Mouse (Mus musculus) liver, embryonic 13.5 days (tissue): ENCODE results near the gene Dera. TPM values are rescaled to one million over a fixed set of nuclear protein-coding genes. Genes with fewer than 3 reads are reported as not detected.
A peak's percentile ranks its signal among the peaks of the same experiment; 100 is the strongest.
"Not testable (repeated sequence)": the region's sequence is repeated elsewhere in the genome, so short reads cannot be mapped to it uniquely, and the experiment has no call there.

Experiments
- ATAC-seq: fragments of 200-750 bp; cut with Nextera tagmentation; 2 replicates; pipeline ENCODE4 v1.8.0; 2017; ENCODE audit warnings: low read depth, mild to moderate bottlenecking, moderate number of reproducible peaks, moderate library complexity
- DNase-seq: peaks from one replicate; pipeline ENCODE4 v3.0.0; 2022
- H3K27ac ChIP-seq: fragments of 300-500 bp; sonication (generic); 2 replicates; pipeline ENCODE4 v1.5.1; 2015; ENCODE audit warnings: moderate library complexity, mild to moderate bottlenecking, inconsistent platforms
- H3K27me3 ChIP-seq: fragments of 300-500 bp; sonication (generic); 2 replicates; pipeline ENCODE4 v1.6.1; 2015; ENCODE audit warnings: mild to moderate bottlenecking, inconsistent platforms
- H3K36me3 ChIP-seq: fragments of 300-500 bp; sonication (generic); 2 replicates; pipeline ENCODE4 v1.6.1; 2015; ENCODE audit warnings: mild to moderate bottlenecking, inconsistent platforms
- H3K4me1 ChIP-seq: fragments of 300-500 bp; sonication (generic); replicated peaks from 2 replicates; pipeline ENCODE4 v1.6.1; 2015; ENCODE audit warnings: inconsistent platforms
- H3K4me2 ChIP-seq: fragments of 300-500 bp; sonication (generic); 2 replicates; pipeline ENCODE4 v1.6.1; 2015; ENCODE audit warnings: inconsistent platforms, mild to moderate bottlenecking, moderate library complexity
- H3K4me3 ChIP-seq: fragments of 300-500 bp; sonication (generic); replicated peaks from 2 replicates; pipeline ENCODE4 v1.5.1; 2015; ENCODE audit warnings: mild to moderate bottlenecking, inconsistent platforms
- H3K9ac ChIP-seq: fragments of 300-500 bp; sonication (generic); 2 replicates; pipeline ENCODE4 v1.6.1; 2015; ENCODE audit warnings: mild to moderate bottlenecking, inconsistent platforms
- H3K9me3 ChIP-seq: fragments of 300-500 bp; sonication (generic); replicated peaks from 2 replicates; pipeline ENCODE4 v1.6.1; 2016; ENCODE audit warnings: inconsistent platforms
- WGBS: fragments of 180-500 bp; shearing (Covaris S2); methylation state at CpG from one replicate; pipeline ENCODE4 v1.1.7; 2015; ENCODE audit not compliant: insufficient replicate concordance; 5-methylcytosine and 5-hydroxymethylcytosine counted together
- polyA plus RNA-seq: library from polyadenylated mRNA; unstranded; fragments of >200 nt; fragmentation: Nextera tagmentation; extraction: Ambion mirVana; gene quantifications from 2 replicates; pipeline ENCODE4 v1.2.1, GENCODE M21; 2015

Dera gene
- polyA plus RNA-seq: 53.1 and 60.9 TPM in 2 replicates

DNA sequence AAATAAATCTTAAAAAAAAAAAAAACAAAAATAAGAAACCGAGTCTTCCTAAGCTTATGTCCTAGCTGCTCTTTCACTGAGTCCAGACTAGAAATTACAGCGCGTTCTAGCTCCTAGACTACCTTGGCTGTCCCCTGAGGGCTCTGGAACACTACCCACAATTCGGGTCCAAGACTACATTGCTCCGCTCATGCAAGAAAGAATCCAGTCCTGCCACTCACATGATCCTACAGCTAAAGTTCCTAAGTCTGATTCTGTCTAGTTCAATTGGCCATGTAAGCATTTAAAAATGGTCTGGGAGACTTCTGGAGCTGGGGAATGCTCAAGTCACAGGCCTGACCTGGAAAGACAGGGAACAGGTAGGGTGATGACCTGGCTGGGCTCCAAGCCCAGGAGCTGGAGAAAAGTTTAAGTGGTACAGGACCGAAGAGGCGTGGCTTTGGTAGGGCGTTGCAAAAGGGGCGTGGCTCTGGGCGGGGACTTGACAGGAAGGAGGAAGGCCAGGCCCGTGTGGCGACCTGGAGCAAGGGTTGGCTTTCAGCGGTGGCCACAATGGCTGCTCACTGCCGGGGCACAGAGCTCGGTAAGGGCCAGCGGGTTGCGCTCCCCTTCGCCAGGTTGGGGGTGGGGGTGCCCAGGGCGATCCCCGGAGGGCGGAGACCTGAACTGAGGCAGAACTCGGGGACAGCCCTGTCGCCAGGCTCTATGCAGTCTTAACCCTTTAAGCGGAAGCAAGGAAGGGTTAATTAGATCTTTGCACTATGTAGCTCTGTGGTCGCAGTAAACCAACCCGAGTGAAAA is at the start of gene Dera:
Dera (plus strand) TSS at position 491 of the 801 bp plus-strand sequence.
- Histone ChIP-seq H3K27ac (peak within 1 kb of the TSS; percentile 82), H3K4me2 (peak within 1 kb of the TSS; percentile 71)
- peak; percentile 96 for ATAC-seq

DNA sequence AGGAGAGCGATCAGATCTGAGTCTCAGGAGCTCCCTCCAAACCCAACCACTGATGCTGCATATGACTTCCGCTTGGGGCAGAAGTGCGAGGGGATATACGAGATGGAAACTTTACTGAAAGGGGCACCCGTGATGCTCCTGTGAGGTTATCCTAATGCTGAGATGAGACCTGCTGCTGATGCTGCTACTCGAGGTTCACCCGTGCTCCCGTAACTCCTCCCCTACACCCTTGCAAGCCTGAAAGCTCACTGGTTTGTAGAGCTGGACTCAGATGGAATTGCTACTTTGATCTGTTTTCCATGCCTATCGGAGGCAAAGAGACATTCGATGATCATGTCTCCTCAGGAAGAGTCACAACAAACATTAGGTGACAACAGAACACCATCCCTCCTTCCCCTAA is 48.1 kb upstream of the Dera start:
- 0 out of 2 replicates have a peak, but pooled peaks cover 8% of the 10 kb centered on the region for H3K27me3 ChIP-seq
- DNase-seq: no peak
- H3K36me3 ChIP-seq: no peaks in the 10 kb centered on the region
- 75% methylated on average over 10 of the region's 10 CpGs for WGBS
- H3K4me3 ChIP-seq: no peak overlapping the region
- 0 out of 2 replicates have a peak, but pooled peaks cover 6% of the 10 kb centered on the region for H3K4me1 ChIP-seq
- H3K27ac ChIP-seq: no peak overlapping the region
- no peak overlapping the region for H3K9ac ChIP-seq
- no peak overlapping the region for H3K4me2 ChIP-seq
- H3K9me3 ChIP-seq: no peaks in the 10 kb centered on the region
- no peak for ATAC-seq

More for the DNA sequence above, at the start of gene Dera:
- no peaks in the 10 kb centered on the region for H3K9me3 ChIP-seq
- WGBS: 11% methylated on average over 26 of the region's 26 CpGs
- peak within 1 kb of the TSS; percentile 80 for H3K4me3 ChIP-seq
- peaks cover 25% of the 10 kb centered on the region for H3K36me3 ChIP-seq
- H3K4me1 ChIP-seq: peaks cover 14% of the 10 kb centered on the region
- DNase-seq: peak; percentile 84
- peak within 1 kb of the TSS; percentile 83 for H3K9ac ChIP-seq
- no peaks in the 10 kb centered on the region for H3K27me3 ChIP-seq

DNA sequence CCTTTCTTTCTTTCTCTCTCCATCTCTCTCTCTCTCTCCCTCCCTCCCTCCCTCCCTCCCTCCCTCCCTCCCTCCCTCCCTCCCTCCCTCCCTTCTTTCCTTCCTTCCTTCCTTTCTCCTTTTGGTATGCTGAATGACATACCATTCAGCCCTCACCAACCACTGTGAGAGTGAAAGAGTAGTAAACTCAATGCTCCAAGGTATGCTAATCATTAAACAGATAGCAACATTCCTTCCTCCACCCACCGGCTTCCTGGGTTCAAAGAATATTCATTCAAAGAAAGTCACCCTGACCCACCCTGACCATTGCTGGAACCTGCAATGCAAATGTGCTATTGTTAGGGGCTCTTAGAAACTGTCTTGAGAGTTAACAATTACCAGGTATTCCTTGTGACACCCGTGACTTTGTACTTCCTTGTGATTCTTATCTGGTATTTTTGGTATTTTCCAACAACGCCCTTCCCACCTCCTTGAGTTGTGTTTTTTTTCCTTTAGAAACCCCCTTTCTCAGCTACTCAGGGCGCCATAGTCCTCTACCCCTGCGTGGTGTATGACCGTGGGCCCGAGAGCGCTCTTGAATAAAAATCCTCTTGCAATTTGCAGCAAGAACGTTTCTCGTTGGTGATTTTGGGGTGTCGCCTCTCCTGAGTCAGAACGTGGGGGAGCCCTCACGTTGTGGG is 45.5 kb upstream of the Dera start:
- WGBS: 70% methylated on average over 13 of the region's 13 CpGs
- not testable (repeated sequence) for H3K4me3 ChIP-seq, H3K36me3 ChIP-seq, H3K9me3 ChIP-seq, H3K4me2 ChIP-seq, H3K27me3 ChIP-seq, DNase-seq, ATAC-seq, H3K27ac ChIP-seq, H3K9ac ChIP-seq
- H3K4me1 ChIP-seq: 0 out of 2 replicates have a peak, but pooled peaks cover 13% of the 10 kb centered on the region

DNA sequence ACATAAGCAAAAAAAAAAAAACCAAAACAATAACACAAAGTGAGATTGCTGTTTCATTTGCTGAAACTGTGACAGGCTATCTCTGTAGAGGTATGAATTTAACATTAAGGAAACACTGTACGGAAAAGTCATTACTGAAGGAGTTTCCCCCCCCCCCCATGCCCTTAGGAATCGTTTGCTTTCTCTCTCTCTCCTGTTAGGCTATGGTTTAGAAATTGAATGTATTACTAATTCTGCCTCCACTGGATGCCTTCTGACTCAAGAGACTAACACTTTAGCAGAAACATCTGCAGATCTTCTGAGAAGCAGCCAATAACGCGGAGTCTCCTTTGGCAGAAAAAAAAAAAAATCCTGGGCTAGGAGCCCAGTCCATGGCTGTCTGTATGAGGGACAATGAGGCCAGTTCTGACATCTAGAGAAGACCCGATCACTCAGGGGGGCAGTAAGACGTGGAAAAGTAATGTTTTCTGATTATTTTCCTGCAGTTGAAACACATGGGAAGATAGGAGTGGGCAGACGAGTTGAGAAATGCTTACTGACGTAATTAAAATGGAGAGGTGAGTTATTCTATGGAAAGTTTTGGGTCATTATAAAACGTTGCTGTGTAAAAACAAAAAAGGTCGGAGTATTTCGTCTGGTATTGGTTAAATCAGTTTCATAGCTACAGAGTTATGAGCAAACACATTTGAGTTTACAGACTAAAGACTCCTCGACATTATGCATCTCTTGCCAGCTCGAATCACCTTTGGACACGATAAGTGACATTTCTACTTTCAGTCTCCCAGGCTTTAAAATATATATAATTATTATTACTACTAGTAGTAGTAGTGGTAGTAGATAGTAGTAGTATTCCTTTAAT is 43.9 kb upstream of the Dera start:
- H3K4me2 ChIP-seq: no peak overlapping the region
- no peak overlapping the region for H3K27ac ChIP-seq
- ATAC-seq: no peak
- DNase-seq: no peak
- H3K27me3 ChIP-seq: 0 out of 2 replicates have a peak, but pooled peaks cover 8% of the 10 kb centered on the region
- H3K4me1 ChIP-seq: 0 out of 2 replicates have a peak, but pooled peaks cover 7% of the 10 kb centered on the region
- WGBS: 69% methylated on average over 14 of the region's 14 CpGs
- no peaks in the 10 kb centered on the region for H3K36me3 ChIP-seq
- H3K4me3 ChIP-seq: no peak overlapping the region
- H3K9ac ChIP-seq: no peak overlapping the region
- no peaks in the 10 kb centered on the region for H3K9me3 ChIP-seq

DNA sequence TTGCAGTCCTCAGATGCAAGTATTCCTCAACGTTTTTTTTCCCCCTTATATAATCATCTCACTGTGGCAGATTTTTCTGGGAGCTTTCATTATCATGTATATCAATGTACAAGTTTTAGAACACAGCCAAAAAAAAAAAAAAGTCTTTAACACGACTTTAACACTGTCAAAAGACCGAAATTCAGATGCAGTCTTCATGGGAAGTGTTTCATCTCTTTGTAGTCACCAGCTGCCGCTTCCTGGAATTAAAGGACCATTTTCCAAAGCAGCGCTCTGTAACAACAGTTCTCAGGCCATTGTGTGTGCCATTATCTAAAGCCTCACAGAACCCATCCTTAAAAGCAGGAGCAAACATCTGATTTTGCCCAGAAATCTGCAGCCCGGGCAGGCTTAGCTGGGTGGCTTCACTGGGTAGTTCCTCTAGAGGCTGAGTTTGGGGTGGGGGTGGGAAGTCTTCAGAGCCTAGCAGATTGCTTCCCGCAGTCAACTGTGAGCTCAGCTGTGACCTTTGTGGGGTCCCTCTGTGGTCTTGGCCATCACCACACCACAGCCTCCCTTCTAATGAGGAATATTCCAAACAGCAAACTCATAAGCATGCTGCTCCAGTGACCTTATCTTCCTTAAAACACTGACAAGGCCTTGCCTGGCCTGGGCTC is 41.6 kb upstream of the Dera start:
- WGBS: 45% methylated on average over 7 of the region's 7 CpGs

DNA sequence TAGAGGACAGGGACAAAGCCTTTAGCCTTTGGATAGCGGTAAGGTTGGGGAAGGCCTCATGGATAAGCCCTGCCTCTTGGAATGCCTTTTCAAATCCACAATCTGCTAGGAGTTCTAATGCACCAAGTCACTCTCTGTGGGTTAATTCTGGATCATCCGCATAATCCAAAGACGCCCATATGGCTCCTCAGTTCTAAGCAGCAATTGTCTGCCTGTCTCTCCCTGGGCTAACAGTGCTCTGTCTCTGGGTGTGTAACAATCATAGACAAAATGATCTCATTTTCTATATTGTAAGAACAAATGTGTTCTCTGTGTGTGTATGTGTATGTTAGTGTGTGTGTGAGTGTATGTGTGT is 41.1 kb upstream of the Dera start:
- WGBS: 80% methylated on average over 3 of the region's 3 CpGs
- no peaks in the 10 kb centered on the region for H3K36me3 ChIP-seq
- peaks cover 13% of the 10 kb centered on the region; the same call in 1 of the 2 replicates for H3K4me1 ChIP-seq
- no peaks in the 10 kb centered on the region for H3K27me3 ChIP-seq
- no peak overlapping the region for H3K4me2 ChIP-seq
- no peak overlapping the region for H3K4me3 ChIP-seq
- no peak overlapping the region for H3K27ac ChIP-seq
- DNase-seq (no peak), ATAC-seq (no peak)
- no peaks in the 10 kb centered on the region for H3K9me3 ChIP-seq
- no peak overlapping the region for H3K9ac ChIP-seq

More for the DNA sequence above, 41.6 kb upstream of the Dera start:
- no peak overlapping the region for H3K27ac ChIP-seq
- no peak overlapping the region for H3K4me2 ChIP-seq
- no peak overlapping the region for H3K4me3 ChIP-seq
- DNase-seq (no peak), ATAC-seq (no peak)
- no peaks in the 10 kb centered on the region for H3K9me3 ChIP-seq
- H3K4me1 ChIP-seq: peaks cover 13% of the 10 kb centered on the region; the same call in 1 of the 2 replicates
- H3K36me3 ChIP-seq: no peaks in the 10 kb centered on the region
- H3K9ac ChIP-seq: no peak overlapping the region
- 0 out of 2 replicates have a peak, but pooled peaks cover 2% of the 10 kb centered on the region for H3K27me3 ChIP-seq

DNA sequence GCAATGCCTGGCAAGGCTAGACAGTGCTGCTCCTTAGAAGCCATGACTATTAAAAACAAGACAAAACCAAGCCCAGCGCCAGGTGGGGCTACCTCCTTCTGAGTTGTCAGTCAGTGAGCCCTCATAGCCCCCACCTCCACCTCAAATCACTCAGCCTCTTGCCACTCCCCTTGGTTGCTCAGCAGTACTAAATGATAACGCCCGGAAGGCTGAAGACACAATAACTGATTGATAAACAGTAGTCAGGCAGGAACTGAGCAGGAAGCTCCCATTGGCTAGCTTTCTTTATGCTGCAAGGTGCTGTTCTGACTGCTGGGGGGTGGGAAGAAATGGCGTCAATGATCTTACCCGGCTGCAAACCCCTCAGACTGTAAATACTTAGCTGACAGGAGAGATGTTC is 37.5 kb upstream of the Dera start:
- Histone ChIP-seq H3K36me3 (no peaks in the 10 kb centered on the region), H3K9me3 (no peaks in the 10 kb centered on the region), H3K4me2 (no peak overlapping the region), H3K4me1 (peaks cover 13% of the 10 kb centered on the region; the same call in 1 of the 2 replicates), H3K27ac (no peak overlapping the region), H3K9ac (no peak overlapping the region), H3K4me3 (no peak overlapping the region), H3K27me3 (no peaks in the 10 kb centered on the region)
- DNase-seq (no peak), ATAC-seq (peak; percentile 48; the same call in 1 of the 2 replicates)
- WGBS: 26% methylated on average over 5 of the region's 5 CpGs

DNA sequence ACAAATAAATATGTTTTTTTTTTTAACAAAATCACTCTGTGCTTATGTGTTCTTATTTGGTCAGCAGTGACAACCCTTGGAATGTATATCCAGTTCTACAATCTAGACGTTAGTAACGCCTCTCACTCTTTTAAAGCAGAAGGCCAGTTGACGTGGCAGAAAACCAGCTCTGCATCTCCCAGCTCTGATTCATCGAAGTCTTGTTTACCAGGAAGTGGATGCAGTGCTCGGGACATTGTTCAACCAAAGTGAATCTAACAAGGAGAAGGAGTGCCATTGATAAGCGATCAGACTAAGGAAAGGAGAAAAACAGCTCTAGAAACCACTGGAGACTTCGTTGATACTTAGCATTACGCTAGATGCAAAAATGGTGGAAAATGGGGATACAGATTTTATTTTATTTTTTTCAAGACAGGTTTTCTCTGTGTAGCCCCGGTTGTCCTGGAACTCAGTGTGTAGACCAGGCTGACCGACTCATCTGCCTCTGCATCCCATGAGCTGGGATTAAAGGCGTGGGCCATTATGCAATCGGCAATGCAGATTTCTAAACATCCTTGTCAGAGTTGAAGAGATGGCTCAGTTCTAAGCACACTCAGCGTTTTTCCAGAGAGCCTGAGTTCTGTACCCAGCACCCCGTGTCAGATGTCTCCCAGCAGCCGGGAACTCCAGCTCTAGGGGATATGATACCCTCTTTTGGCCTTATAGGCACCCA is 32.0 kb upstream of the Dera start:
- Histone ChIP-seq H3K27me3 (no peaks in the 10 kb centered on the region), H3K4me3 (no peak overlapping the region), H3K36me3 (no peaks in the 10 kb centered on the region), H3K4me2 (no peak overlapping the region), H3K9ac (no peak overlapping the region), H3K4me1 (no peaks in the 10 kb centered on the region), H3K27ac (no peak overlapping the region), H3K9me3 (no peaks in the 10 kb centered on the region)
- DNase-seq (no peak), ATAC-seq (no peak)
- 67% methylated on average over 15 of the region's 15 CpGs for WGBS

DNA sequence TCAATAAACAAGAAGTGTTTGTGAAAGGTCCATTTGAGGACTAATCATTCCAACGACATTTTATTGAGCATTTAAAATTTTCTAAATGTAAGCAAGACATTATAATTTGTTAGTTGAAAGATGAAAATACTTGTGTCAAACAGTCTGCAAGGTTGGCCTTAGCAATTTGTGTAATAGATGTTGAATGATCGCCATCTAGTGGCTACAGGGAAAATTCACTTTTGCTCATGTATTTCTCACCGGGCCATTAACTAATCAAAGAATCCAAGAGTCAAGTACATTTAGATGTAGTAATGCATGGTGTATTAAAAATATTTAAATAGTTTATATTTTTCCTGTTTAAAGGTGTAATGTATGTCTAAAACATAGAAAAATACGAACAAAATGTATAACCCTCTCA is 30.4 kb upstream of the Dera start:
- Histone ChIP-seq H3K9me3 (no peaks in the 10 kb centered on the region), H3K4me3 (no peak overlapping the region), H3K27ac (no peak overlapping the region), H3K4me2 (no peak overlapping the region), H3K36me3 (no peaks in the 10 kb centered on the region), H3K4me1 (no peaks in the 10 kb centered on the region), H3K9ac (no peak overlapping the region), H3K27me3 (peaks cover 5% of the 10 kb centered on the region; the same call in 1 of the 2 replicates)
- 8% methylated on average over 4 of the region's 4 CpGs for WGBS
- no peak for DNase-seq
- no peak for ATAC-seq

DNA sequence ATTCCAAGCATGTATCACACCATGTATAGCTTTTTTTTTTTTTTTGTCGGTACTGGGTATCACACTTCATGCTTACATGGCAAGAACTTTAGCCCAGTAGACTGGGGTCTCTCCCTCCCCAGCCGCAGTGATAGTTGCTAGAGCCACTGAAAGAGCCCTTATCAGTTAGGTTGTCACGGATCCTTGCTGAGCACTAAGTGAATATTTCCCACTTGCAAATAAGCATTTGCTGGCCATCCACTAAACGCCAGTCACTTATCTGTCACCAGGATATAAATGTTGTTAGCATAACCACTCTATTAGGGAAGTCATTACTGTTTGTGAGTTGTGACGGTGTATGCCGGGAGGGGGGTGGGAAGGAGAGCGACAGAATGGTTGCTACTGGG is 19.9 kb upstream of the Dera start:
- H3K4me1 ChIP-seq: peaks cover 35% of the 10 kb centered on the region
- H3K27me3 ChIP-seq: peaks cover 4% of the 10 kb centered on the region
- H3K9me3 ChIP-seq: no peaks in the 10 kb centered on the region
- peak; percentile 34 for ATAC-seq
- peak overlapping the region; percentile 92 for H3K4me3 ChIP-seq
- H3K4me2 ChIP-seq: peak overlapping the region; percentile 88
- peaks cover 24% of the 10 kb centered on the region for H3K36me3 ChIP-seq
- H3K27ac ChIP-seq: no peak overlapping the region
- peak overlapping the region; percentile 70 for H3K9ac ChIP-seq
- no peak for DNase-seq
- WGBS: 1% methylated on average over 7 of the region's 7 CpGs
